Mouse (Mus musculus): ENCODE measurements around the gene Kdm7a. TPM values are rescaled to one million over a fixed set of nuclear protein-coding genes. Genes with fewer than 3 reads are reported as not detected.

The Kdm7a gene
- polyA plus RNA-seq (2012; rRNA removed), result 1.4 and 3.6 TPM in 2 replicates

DNA sequence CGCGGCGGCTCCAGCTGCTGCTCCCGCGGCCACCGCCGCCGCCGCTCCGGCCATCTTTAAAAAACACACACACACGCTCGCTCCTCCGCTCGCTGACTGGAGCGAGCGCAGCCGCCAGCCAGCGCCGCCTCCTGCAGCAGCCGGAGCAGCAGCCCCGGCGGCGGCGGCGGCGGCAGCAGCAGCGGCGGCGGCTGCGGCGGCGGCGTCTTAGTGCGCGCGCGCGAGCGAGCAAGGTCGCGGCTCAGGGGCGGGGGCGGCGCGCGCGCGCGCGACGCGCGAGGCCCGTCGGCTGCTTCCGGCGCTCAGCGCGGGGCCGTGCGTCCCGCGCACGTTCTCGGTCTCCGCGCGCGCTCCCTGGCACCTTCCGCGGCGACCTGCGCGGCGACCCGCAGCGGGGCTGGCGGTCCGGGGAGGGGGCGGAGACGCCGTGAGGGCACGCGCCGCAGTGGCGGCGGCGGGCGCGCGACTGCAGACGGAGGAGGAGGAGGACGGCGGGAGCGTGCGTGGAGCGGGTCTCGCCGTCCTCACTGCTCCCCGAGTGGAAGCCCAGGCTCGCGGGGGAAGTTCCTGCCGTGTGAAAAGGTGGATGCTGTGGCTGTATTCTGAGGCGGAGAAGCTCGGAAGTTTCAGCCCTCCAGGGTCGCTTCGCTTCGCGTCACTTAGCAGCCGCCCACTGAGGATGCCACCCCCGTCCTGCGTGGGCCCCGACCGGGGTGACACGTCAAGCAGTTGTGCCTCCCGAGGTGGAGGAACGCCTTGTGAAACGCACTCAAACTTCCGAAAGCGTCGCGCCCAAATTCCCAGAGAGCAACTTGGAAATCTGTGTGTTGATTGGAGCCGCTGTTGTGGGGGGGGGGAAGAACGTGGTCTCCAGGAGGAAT, at the start of gene Kdm7a:
TSS of gene Kdm7a (minus strand) at position 209 of the 881 bp plus-strand sequence.
- Histone ChIP-seq H3K4me3 (ENCODE audit: low read depth, low read length) (peak within 1 kb of the TSS; percentile 98), H3K27ac (ENCODE audit: insufficient read depth, low read depth, low read length) (peak within 1 kb of the TSS; percentile 97), H3K36me3 (ENCODE audit: control insufficient read depth, insufficient read depth, low read length) (no peaks in the 10 kb centered on the region), H3K4me1 (ENCODE audit: control insufficient read depth, insufficient read depth, insufficient read length, low read length) (0 out of 2 replicates have a peak, but pooled peaks cover 2% of the 10 kb centered on the region), H3K27me3 (ENCODE audit: control insufficient read depth, insufficient read depth, low read length) (no peaks in the 10 kb centered on the region)
- TF ChIP-seq CTCF (IDR thresholded peaks at IDR 0.05; ENCODE audit: extremely low read depth, insufficient read length, insufficient replicate concordance, low read depth, low read length) (no peak), POLR2A (IDR thresholded peaks at IDR 0.05; ENCODE audit: low read depth, low read length) (peak; percentile 78)
- 1% methylated on average over 122 of the region's 124 CpGs for WGBS

DNA sequence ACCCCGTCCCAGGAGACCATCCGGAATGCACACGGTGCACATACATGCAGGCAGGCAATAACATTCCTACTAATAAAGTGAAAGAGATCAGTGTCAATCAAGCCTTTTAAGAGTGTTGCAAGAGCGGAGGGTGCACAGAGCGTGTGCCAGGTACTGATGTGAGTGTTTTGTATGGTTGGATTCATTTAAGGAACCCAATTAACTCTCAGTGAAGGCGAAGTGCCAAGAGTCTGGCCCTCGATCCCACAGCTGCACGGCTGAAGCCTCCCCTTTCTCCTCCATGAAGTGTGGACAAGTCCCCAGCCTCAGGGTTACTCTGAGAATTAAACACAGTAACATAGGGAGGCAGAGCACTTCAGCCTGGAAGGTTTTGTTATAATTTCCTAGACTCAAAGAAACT, 48.7 kb upstream of the Kdm7a start:
- WGBS, result 66% methylated on average over 8 of the region's 8 CpGs
- Histone ChIP-seq H3K36me3 (ENCODE audit: control insufficient read depth, insufficient read depth, low read length) (no peaks in the 10 kb centered on the region), H3K4me1 (ENCODE audit: control insufficient read depth, insufficient read depth, insufficient read length, low read length) (peaks cover 28% of the 10 kb centered on the region), H3K27me3 (ENCODE audit: control insufficient read depth, insufficient read depth, low read length) (no peaks in the 10 kb centered on the region), H3K27ac (ENCODE audit: insufficient read depth, low read depth, low read length) (peak overlapping the region; percentile 46; the same call in 1 of the 2 replicates), H3K4me3 (ENCODE audit: low read depth, low read length) (peak overlapping the region; percentile 46)
- no peak for TF ChIP-seq CTCF (IDR thresholded peaks at IDR 0.05; ENCODE audit: extremely low read depth, insufficient read length, insufficient replicate concordance, low read depth, low read length)
- TF ChIP-seq POLR2A (IDR thresholded peaks at IDR 0.05; ENCODE audit: low read depth, low read length), result no peak

DNA sequence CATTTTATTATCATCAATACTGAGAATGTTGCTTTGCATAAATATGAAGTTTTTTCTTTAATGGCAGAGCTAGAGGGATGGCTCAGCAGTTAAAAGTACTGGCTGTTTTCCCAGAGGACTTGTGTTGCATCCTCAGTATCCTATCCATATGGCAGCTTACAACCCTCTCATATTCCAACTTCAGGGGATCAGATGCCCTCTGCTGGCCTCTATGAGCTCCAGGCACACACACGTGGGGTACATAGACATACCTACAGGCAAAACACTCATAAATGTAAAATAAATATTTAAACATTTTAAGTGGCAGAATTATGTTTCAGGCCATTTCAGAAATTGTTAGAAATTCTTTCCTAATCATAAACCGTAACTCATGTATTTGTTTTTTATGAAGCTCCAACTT, 43.5 kb upstream of the Kdm7a start:
- Histone ChIP-seq H3K36me3 (ENCODE audit: control insufficient read depth, insufficient read depth, low read length) (no peaks in the 10 kb centered on the region), H3K27me3 (ENCODE audit: control insufficient read depth, insufficient read depth, low read length) (no peaks in the 10 kb centered on the region), H3K4me1 (ENCODE audit: control insufficient read depth, insufficient read depth, insufficient read length, low read length) (peaks cover 19% of the 10 kb centered on the region), H3K27ac (ENCODE audit: insufficient read depth, low read depth, low read length) (no peak overlapping the region), H3K4me3 (ENCODE audit: low read depth, low read length) (no peak overlapping the region)
- no peak for TF ChIP-seq POLR2A (IDR thresholded peaks at IDR 0.05; ENCODE audit: low read depth, low read length)
- no peak for TF ChIP-seq CTCF (IDR thresholded peaks at IDR 0.05; ENCODE audit: extremely low read depth, insufficient read length, insufficient replicate concordance, low read depth, low read length)
- 88% methylated on average over 2 of the region's 2 CpGs for WGBS

DNA sequence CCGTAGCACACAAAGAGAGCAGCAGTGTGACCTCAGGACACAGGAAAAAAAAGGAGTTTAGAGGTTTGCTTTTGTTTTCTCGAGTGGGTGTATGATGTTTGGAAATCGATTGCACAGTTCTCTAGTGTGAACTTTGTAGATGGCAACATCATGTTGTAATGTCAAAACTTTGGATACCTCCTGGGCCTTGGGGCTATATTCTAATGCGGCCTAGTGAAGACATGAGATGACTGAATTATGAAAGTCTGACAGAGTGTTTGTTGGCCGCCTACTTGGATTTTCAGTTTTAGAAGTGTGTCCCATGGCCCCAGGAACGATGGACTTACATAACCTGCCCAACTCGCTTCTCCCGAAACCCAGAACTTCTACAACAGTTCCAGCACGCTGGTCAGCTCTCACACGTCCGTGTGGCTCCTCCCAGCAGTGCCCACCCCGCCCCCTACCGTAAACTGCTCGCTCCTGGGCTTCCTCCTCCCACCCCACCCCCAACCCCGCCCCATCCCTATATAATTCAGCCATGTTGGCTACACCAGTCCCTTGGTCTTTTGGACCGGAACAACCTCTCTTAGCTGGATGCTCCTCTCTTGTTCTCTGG, 42.7 kb upstream of the Kdm7a start:
- no peak for TF ChIP-seq POLR2A (IDR thresholded peaks at IDR 0.05; ENCODE audit: low read depth, low read length)
- no peak for TF ChIP-seq CTCF (IDR thresholded peaks at IDR 0.05; ENCODE audit: extremely low read depth, insufficient read length, insufficient replicate concordance, low read depth, low read length)
- 71% methylated on average over 16 of the region's 16 CpGs for WGBS
- peaks cover 25% of the 10 kb centered on the region for H3K4me1 ChIP-seq (ENCODE audit: control insufficient read depth, insufficient read depth, insufficient read length, low read length)

DNA sequence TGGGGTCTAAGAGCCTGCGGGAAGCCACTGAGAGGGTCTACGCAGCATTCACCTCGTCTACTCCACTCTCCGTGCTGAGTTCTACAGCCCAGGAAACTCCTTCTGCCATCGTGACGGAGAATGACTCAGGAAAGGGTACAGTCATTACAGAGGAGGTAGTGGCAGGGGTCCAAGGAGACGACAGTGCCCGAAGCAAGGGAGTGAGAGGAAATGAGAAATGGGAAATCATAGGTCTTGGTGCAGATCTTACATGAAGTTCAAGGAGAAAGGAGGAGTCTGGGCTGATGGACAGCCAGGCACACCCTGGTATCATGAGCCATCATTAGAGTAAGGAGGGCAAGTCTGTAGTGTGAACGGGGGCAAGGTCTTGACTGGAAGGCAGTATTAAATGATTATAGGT, 37.5 kb upstream of the Kdm7a start:
- Histone ChIP-seq H3K4me1 (ENCODE audit: control insufficient read depth, insufficient read depth, insufficient read length, low read length) (peaks cover 47% of the 10 kb centered on the region), H3K27ac (ENCODE audit: insufficient read depth, low read depth, low read length) (peak overlapping the region; percentile 100), H3K27me3 (ENCODE audit: control insufficient read depth, insufficient read depth, low read length) (no peaks in the 10 kb centered on the region), H3K36me3 (ENCODE audit: control insufficient read depth, insufficient read depth, low read length) (no peaks in the 10 kb centered on the region), H3K4me3 (ENCODE audit: low read depth, low read length) (peak overlapping the region; percentile 42)
- TF ChIP-seq POLR2A (IDR thresholded peaks at IDR 0.05; ENCODE audit: low read depth, low read length), result no peak
- 20% methylated on average over 9 of the region's 9 CpGs for WGBS

More for the DNA sequence above, 42.7 kb upstream of the Kdm7a start:
- H3K27ac ChIP-seq (ENCODE audit: insufficient read depth, low read depth, low read length), result peak overlapping the region; percentile 55
- H3K27me3 ChIP-seq (ENCODE audit: control insufficient read depth, insufficient read depth, low read length), result no peaks in the 10 kb centered on the region
- H3K36me3 ChIP-seq (ENCODE audit: control insufficient read depth, insufficient read depth, low read length), result no peaks in the 10 kb centered on the region
- no peak overlapping the region for H3K4me3 ChIP-seq (ENCODE audit: low read depth, low read length)

DNA sequence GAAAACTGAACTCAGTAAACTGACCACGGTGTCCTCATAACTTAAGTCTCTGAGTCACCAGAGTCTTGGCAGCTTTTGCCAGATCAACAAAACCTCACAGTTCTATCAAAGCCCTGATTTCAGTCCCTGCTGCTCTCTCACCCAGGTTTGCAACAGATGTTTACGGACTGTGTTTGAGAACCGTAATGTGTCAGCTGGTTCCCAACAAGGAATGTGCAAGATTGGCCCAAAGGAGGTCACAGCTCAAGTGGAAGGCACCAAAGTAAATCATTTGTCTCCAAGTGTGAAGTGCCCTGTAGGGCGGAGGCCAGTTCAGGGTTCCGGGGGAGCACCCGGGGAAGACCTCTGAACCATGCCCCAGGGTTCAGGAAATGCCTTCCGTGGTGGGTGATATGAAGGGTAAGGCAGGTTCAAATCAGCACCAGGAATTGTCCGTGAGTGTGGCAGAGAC, 36.9 kb upstream of the Kdm7a start:
- Histone ChIP-seq H3K36me3 (ENCODE audit: control insufficient read depth, insufficient read depth, low read length) (no peaks in the 10 kb centered on the region), H3K4me3 (ENCODE audit: low read depth, low read length) (no peak overlapping the region), H3K27ac (ENCODE audit: insufficient read depth, low read depth, low read length) (peak overlapping the region; percentile 100), H3K27me3 (ENCODE audit: control insufficient read depth, insufficient read depth, low read length) (no peaks in the 10 kb centered on the region), H3K4me1 (ENCODE audit: control insufficient read depth, insufficient read depth, insufficient read length, low read length) (peaks cover 42% of the 10 kb centered on the region)
- TF ChIP-seq CTCF (IDR thresholded peaks at IDR 0.05; ENCODE audit: extremely low read depth, insufficient read length, insufficient replicate concordance, low read depth, low read length) (no peak), POLR2A (IDR thresholded peaks at IDR 0.05; ENCODE audit: low read depth, low read length) (no peak)
- 17% methylated on average over 8 of the region's 8 CpGs for whole genome bisulfite sequencing
